Mouse (Mus musculus) limb, embryonic 14.5 days (tissue): Measurements from ENCODE around the gene Galk2. TPM values are rescaled to one million over a fixed set of nuclear protein-coding genes. Genes with fewer than 3 reads are reported as not detected.

Experiments used
- ATAC-seq: fragments of 200-750 bp; cut with Nextera tagmentation; 2 replicates; pipeline ENCODE4 v1.8.0; 2017; ENCODE audit warnings: low read depth, moderate number of reproducible peaks, moderate TSS enrichment; ENCODE audit not compliant: low FRiP score
- DNase-seq: peaks from one replicate; pipeline ENCODE4 v3.0.0-alpha.2; 2015; ENCODE audit warnings: low spot score
- H3K27ac ChIP-seq: fragments of 300-500 bp; sonication (generic); replicated peaks from 2 replicates; pipeline ENCODE4 v1.5.1; 2014; ENCODE audit warnings: low read depth, mild to moderate bottlenecking, low read length, moderate library complexity, mixed read lengths
- H3K27me3 ChIP-seq: fragments of 300-500 bp; sonication (generic); 2 replicates; pipeline ENCODE4 v1.6.1; 2014; ENCODE audit warnings: low read length, mixed read lengths; ENCODE audit not compliant: control insufficient read depth, insufficient read depth
- H3K36me3 ChIP-seq: fragments of 300-500 bp; sonication (generic); 2 replicates; pipeline ENCODE4 v1.6.1; 2014; ENCODE audit warnings: mild to moderate bottlenecking, low read length, moderate library complexity, mixed read lengths; ENCODE audit not compliant: control insufficient read depth, insufficient read depth
- H3K4me1 ChIP-seq: fragments of 300-500 bp; sonication (generic); 2 replicates; pipeline ENCODE4 v1.6.1; 2014; ENCODE audit warnings: antibody characterized with exemption, low read length, mixed read lengths; ENCODE audit not compliant: control insufficient read depth, insufficient read depth
- H3K4me2 ChIP-seq: fragments of 300-500 bp; sonication (generic); replicated peaks from 2 replicates; pipeline ENCODE4 v1.6.1; 2014; ENCODE audit warnings: low read depth, mild to moderate bottlenecking, low read length, moderate library complexity; ENCODE audit not compliant: severe bottlenecking
- H3K4me3 ChIP-seq: fragments of 300-500 bp; sonication (generic); replicated peaks from 2 replicates; pipeline ENCODE4 v1.5.1; 2014; ENCODE audit warnings: low read length
- H3K9ac ChIP-seq: fragments of 300-500 bp; sonication (generic); 2 replicates; pipeline ENCODE4 v1.6.1; 2014; ENCODE audit warnings: mild to moderate bottlenecking, low read depth, low read length, moderate library complexity; ENCODE audit not compliant: severe bottlenecking
- H3K9me3 ChIP-seq: fragments of 300-500 bp; sonication (generic); 2 replicates; pipeline ENCODE4 v1.6.1; 2016; ENCODE audit warnings: low read length; ENCODE audit not compliant: control insufficient read depth
- POLR2A ChIP-seq: fragments of 200-500 bp; IDR thresholded peaks from 2 replicates; pipeline ENCODE4 v1.8.0; 2012; ENCODE audit warnings: inconsistent platforms, mild to moderate bottlenecking, moderate library complexity, borderline replicate concordance; ENCODE audit not compliant: insufficient read depth, insufficient read length; ENCODE audit errors: extremely low read depth
- WGBS: fragments of 180-500 bp; shearing (Covaris S2); extraction: QIAGEN DNeasy Blood & Tissue Kit; methylation state at CpG from one replicate; pipeline ENCODE4 v1.1.7; 2014; 5-methylcytosine and 5-hydroxymethylcytosine counted together
- polyA plus RNA-seq, 2 experiments: library from polyadenylated mRNA; depleted of rRNA in 1 of 2; stranded (reverse) in 1 of 2; unstranded in 1 of 2; fragments of >200 nt; fragmentation: Nextera tagmentation in 1 of 2; extraction: Ambion mirVana in 1 of 2; gene quantifications; 2 replicates each; pipeline versions ENCODE4 v1.2.1 to v1.2.3; 2012 to 2014

Galk2 gene
- polyA plus RNA-seq, 2 experiments = 30.5 to 43.4 TPM

DNA sequence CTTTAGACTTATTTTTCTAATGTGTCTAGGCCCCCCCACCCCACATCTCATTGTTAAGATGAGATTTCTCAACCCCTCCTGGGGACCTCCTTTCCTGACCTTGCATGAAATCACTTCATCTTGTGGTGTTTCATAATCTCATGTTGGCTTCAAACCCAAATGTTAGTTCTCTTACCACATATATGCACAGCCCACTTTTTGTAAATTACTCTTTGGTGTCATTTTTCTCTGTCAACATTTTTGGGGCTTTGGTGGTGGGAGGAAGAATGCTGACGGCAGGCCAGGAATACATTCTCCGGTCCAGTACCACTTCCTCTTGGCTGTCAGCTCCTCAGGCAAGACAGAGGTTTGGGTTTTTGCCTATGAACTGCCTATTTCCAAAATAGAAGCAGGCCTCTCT is 71.0 kb downstream of the Galk2 start:
- ATAC-seq (no peak; the same call in 1 of the 2 replicates), DNase-seq (peak; percentile 47)
- Histone ChIP-seq H3K27me3 (no peaks in the 10 kb centered on the region), H3K4me1 (no peaks in the 10 kb centered on the region), H3K36me3 (peaks cover 21% of the 10 kb centered on the region; the same call in 1 of the 2 replicates), H3K9ac (no peak overlapping the region), H3K4me2 (no peak overlapping the region), H3K4me3 (no peak overlapping the region), H3K27ac (no peak overlapping the region), H3K9me3 (no peaks in the 10 kb centered on the region)
- TF ChIP-seq POLR2A = no peak
- WGBS = 53% methylated on average over 2 of the region's 2 CpGs

DNA sequence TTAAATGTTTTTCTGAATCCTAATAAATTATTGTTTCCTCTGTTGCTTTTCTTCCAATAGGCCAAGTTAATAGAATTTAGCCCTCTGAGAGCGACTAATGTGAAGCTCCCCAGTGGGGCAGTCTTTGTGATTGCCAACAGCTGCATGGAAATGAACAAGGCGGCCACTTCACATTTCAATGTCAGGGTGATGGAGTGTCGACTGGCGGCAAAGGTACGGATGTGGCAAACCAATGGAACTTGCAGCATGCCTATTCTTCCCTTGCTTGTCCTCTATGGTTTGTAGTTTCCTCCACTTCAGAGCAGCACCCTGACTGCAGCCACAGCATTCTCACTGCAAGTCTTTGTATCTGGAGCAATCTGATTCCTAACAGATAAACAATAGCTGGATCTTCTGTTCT is 72.3 kb downstream of the Galk2 start:
- DNase-seq (no peak), ATAC-seq (no peak)
- Histone ChIP-seq H3K4me3 (no peak overlapping the region), H3K9me3 (no peaks in the 10 kb centered on the region), H3K27me3 (no peaks in the 10 kb centered on the region), H3K27ac (no peak overlapping the region), H3K36me3 (peaks cover 21% of the 10 kb centered on the region; the same call in 1 of the 2 replicates), H3K9ac (no peak overlapping the region), H3K4me2 (no peak overlapping the region), H3K4me1 (no peaks in the 10 kb centered on the region)
- 80% methylated on average over 5 of the region's 5 CpGs for WGBS
- no peak for TF ChIP-seq POLR2A

DNA sequence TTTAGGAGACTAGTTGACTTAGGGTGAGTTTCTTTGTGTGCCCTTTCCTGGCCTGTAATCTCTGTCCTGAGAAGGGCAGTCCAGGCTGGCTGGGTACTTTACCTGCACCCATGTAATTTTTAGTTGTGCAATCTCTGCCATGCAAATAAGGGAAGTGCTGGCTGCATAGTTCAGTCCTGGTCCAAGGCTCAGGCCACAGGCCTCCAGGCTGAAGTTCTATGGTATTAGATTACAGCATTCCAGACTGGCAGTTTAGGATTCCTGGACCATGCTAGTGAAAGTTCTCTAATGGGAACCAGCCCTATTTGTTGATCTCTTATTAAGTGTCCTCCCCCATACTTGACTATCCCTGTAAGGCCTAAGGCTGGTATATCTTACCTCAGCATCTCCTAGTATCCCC is 73.8 kb downstream of the Galk2 start:
- DNase-seq = no peak
- Histone ChIP-seq H3K36me3 (peaks cover 21% of the 10 kb centered on the region; the same call in 1 of the 2 replicates), H3K9ac (no peak overlapping the region), H3K4me2 (no peak overlapping the region), H3K4me3 (no peak overlapping the region), H3K9me3 (no peaks in the 10 kb centered on the region), H3K4me1 (no peaks in the 10 kb centered on the region), H3K27ac (no peak overlapping the region), H3K27me3 (no peaks in the 10 kb centered on the region)
- ATAC-seq = no peak
- TF ChIP-seq POLR2A = no peak

DNA sequence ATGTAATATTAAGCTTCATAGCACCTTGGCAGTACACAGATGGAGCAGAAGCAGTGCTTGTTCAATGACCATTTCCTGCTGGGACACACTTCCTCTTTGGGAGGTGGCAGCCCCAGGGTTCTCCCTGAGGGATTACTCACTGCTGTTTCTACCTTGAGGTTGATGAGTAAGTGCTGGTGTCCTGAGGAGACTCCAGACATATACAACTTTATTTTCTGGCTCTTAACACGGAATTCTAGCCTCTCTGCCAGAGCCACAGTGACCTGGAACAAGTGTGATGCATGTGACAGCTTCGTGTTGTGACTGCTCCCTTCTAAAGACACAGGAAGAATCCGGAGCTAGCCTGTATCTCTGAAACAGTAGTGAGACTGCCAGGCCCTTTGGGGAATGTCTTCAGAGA is 75.1 kb downstream of the Galk2 start:
- 62% methylated on average over 3 of the region's 3 CpGs for WGBS
- no peak overlapping the region for H3K4me3 ChIP-seq

DNA sequence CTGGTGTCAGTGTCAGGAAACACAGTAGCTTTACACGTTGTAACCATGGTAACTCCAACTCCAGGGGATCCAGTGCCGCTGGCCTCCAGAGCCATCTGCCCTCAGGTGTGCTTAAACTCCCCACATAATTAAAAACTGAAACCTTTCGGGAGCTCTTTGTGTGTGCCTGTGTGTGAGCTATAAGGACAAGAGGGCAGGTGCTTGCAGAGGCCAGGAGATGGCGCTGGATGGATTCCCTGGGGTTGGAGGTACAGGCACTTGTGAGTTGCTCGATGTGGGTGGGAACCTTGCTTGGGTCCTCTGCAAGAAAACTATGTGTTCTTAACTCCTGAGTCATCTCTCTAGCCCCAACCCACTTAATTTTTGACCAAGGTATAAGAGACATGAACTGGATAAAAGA is 77.5 kb downstream of the Galk2 start:
- Histone ChIP-seq H3K4me3 (no peak overlapping the region), H3K27me3 (no peaks in the 10 kb centered on the region), H3K4me1 (no peaks in the 10 kb centered on the region), H3K36me3 (peaks cover 2% of the 10 kb centered on the region; the same call in 1 of the 2 replicates), H3K4me2 (no peak overlapping the region), H3K27ac (no peak overlapping the region), H3K9ac (no peak overlapping the region), H3K9me3 (no peaks in the 10 kb centered on the region)
- no peak for TF ChIP-seq POLR2A
- ATAC-seq = no peak
- no peak for DNase-seq
- WGBS = 48% methylated on average over 5 of the region's 5 CpGs

More for the DNA sequence above, 75.1 kb downstream of the Galk2 start:
- H3K9me3 ChIP-seq = no peaks in the 10 kb centered on the region
- no peak overlapping the region for H3K27ac ChIP-seq
- H3K36me3 ChIP-seq = peaks cover 14% of the 10 kb centered on the region; the same call in 1 of the 2 replicates
- H3K9ac ChIP-seq = no peak overlapping the region
- H3K4me1 ChIP-seq = no peaks in the 10 kb centered on the region
- no peak for TF ChIP-seq POLR2A
- H3K4me2 ChIP-seq = no peak overlapping the region
- DNase-seq = no peak
- ATAC-seq = no peak
- no peaks in the 10 kb centered on the region for H3K27me3 ChIP-seq
